Mouse (Mus musculus): ENCODE data around the gene Naa38.

DNA sequence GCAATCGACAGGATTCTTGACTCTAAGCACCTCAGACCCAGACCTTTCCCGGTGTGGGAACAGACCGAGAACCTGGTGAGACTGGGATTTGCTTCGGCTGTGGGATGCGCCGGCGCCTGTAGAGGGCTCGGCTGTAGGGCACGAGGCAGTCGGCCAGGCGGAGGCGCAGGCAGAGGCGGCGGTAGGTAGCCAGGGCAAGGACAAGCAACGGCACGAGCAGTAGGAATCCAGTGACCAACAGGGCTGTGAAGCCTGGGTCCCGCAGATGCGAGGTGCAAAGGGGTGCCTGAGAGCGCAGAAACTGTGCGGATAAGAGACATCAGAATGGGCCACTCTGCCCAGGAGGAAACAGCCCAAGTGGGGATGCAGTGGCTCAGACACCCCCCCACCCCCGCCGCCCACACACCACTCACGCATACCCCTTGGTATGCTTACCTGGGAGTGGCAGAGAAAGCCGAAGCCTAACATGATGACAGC lies 2.3 kb downstream of the Naa38 start:
- TF ChIP-seq CTCF (IDR thresholded peaks at IDR 0.05; ENCODE audit: extremely low read depth, insufficient read depth, insufficient read length, insufficient replicate concordance) (no peak), POLR2A (IDR thresholded peaks at IDR 0.05; ENCODE audit: low read depth, low read length) (no peak)

Data from spleen, adult 2 months (tissue).